Mouse (Mus musculus): Measurements from ENCODE around the gene Gm12695.

Gm12695 gene

DNA sequence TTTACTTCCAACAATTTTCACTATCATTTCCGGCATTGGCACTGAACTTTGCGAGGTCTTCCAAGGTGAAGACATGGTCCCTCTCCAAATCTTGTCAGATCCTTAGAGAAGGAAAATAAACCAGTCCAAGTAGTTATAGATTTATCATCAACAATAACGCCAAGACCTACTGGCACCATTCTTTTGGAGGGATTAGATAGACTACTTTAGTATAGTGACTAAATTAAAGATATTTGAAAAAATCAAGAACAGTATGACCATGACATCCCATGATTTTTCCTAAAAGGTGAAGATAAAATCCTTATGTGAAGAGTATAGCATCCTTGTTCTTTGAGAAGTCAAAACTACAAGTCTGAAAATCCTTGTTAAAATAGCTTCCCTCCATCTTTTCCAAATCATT lies at the start of gene Gm12695:
TSS of gene Gm12695 (minus strand) at position 101 of the 400 bp plus-strand sequence.
- no peak for DNase-seq (ENCODE audit: low spot score)

DNA sequence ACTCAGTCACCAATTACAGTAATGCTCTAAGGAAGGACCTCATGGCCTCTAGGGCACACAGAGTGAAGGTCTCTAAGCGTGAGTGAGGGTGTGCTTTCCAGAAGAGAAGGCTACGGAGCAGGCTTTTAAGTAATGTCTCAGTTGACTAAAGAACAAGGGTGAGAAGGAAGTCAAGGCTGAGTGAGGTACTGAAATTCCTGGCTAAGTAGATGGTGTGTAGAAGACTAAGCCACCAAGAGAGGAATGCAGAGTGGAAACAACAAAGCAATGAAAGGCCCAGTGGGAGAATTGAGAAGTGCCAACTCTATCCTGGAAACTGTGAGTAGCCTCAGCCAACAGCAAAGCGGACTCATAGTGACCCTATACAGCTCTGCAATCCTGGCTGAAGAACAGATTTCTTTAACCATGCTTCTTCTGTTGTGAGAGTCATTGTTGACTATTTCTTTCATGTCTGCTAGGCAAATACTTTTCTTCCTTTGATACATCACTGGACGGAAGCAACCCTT lies 40.6 kb upstream of the Gm12695 start:
- no peak for DNase-seq (ENCODE audit: low spot score)

DNA sequence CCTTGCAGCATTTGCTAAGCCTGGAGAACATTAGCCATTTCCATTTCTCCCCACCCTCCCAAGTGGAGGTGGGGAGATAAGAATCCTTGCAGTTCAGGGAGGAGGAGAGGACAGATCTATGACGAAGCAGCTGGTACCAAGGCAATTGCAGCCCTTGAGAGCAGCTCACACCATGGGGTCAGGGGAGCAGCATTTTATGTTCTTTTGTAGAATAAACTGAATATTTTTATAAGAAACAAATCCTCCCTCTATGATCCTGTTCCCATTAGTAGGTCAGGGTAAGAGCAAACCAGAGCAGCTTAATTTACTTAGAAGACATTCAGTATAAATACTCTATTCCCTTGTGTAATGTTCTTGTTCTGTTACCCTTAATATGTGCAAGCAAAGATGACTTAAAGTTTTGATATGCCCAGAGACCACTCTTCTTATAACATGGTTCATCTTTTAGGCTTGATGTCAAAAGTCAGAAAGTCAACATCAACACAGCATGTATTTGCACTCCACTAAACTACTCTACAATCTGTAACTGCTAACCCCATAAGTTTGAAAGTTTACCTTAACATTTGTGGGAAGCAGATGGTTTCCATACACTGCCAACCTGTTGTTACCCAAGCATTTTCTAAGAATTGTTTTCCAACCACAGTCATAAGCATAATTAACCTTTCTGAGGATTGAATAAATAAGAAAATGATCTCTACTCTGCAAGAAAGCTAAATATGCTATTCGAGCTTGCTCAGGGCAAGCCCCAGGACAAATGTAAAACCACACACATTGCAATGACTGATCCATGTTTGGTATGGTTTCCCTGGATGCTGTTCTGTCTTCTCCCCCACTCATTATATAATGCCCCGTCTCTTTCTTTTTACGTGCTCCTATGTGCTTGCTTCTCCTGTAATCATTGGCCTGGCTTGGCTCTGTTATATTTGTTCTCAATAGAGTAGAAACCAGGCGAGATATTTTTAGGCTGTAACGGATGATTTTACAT lies 22.1 kb upstream of the Gm12695 start:
- DNase-seq (ENCODE audit: low spot score): no peak

DNA sequence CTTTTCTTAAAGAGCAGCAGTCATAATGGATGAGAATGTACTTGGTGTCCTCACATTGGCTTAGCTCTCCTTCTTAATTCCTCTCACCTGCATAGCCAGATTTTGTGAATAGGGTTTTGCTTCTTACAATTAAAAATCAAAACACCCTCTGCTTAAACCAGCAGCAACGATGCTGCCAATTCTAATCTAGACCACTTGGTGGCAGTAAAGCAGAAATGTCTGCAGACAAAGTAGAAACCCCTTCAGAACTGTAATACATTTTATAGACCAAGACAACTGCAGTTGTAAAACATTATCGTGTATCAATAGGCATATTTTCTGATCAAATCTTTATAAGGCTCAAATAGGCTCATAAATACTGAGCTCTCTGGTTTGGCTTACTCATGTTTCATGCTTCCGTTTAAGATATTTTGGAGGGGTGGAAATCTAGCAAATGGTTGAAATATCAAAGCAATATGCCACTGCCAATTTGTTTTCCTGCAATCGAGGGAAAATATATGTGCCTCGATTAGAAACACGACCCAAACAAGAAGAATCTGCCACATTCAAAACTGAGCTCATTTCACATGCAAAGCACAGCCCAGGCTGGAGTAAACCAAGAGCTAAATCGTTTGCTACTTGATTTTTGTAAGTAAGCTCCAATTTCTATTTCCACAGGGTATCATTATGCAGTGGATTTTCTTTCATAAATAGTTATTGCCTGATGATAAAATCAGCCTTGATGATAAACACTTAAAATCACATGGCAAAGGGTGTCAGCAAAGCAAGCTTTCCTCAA lies 14.6 kb upstream of the Gm12695 start:
- no peak for DNase-seq (ENCODE audit: low spot score)

DNA sequence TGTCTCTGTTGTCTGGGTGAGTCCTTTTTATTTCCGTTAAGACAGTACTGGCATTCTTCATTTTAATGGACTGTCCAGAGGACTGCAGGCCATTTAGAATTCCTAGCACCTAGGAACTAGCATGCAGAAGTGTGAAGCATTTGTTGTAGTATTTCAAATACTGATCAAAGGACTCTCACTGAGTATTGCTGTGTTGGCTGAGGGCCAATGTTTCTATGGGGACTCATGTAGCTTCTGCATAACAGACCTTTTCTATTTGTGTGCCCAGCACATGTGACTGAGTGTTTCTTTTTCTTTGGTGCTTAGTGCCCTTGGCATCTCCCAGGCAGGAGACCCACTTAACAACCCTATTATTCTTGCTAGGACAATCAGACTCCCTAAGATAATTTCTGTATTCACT lies 12.6 kb upstream of the Gm12695 start:
- no peak for DNase-seq (ENCODE audit: low spot score)

DNA sequence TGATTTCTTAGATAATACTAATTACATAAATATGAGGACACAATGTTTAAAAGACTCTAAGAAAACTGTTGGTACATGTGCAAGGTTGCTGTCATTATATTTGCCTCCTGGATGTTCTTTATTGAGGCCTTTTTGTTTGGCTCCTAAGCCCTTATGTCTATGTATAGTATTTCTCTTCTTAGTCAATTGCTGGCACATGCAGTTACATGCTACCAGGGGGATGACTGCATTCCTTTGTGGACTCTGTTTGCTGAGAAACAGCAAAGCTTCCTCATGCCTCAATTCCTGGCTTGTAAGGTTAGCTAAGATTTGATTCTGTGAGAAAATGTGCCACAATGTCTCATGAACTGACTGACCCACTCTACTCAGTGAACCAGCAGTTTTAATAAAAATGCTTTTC lies 6.3 kb upstream of the Gm12695 start:
- DNase-seq (ENCODE audit: low spot score): no peak

DNA sequence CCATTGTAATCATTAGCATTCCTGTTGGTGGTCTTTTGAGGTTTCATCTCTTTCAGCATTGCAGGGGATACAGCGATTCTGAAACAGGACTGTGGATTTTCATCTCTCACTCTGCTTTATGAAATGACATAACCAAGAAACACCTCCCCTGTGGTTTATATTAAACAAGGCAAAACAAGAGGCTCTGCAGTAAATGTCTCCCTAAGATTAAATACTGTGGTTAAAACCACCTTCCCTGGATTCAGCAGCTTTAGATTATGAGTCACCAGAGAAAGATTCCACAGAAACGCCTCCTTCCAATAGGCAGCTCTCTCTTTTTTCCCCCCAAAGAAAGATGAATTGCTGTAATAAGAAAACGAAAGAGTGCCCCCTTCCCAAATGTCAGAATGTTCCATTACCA lies 4.9 kb upstream of the Gm12695 start:
- DNase-seq (ENCODE audit: low spot score): no peak

DNA sequence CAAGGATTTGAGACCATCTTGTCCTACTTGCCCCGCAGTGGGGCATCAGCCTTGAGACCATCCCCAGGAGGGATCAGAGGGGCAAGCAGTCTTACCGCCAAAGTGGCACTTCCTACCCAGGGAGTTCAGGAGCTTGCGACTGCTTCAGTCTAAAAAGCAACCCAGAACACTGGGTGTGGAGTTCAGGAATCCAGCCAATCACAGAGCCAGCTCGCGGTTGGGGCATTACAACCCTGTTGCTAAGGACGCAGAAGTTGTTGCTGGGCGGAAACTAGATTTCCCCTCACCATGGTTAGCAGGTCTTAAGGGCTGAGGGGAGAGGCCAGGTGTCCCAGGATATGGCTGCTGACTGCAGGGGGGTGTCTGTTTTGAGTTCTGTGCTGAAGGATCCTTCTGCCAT lies 1.6 kb upstream of the Gm12695 start:
- no peak for DNase-seq (ENCODE audit: low spot score)

DNA sequence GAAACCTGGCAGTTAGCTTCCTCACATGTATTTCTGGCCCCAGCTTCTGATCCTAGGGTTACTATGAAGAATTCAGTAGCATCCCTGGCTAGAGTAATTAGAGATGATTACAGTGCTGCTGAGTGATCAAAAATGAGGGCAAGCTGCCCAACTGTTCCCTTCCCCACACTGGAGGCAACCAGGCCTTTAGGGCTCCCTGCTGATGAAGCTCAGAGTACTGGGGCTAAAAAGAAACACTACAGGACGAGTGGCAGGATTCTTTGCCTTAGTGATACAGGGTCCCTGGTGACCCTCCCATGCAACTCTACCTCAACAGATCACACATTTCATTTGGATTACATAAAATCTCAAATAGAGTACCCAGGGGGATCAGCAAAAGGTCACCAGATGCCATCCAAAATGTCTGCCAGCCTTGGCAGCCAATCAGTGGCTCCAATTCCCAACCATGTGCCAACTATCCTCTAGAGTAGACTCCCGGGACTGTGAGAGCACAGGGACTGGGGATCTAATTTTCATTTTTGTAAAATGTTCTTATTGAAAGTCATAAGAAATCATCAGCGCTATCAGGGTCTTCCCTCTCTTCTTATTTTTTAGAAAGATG lies 11.9 kb downstream of the Gm12695 start:
- no peak for DNase-seq (ENCODE audit: low spot score)

DNA sequence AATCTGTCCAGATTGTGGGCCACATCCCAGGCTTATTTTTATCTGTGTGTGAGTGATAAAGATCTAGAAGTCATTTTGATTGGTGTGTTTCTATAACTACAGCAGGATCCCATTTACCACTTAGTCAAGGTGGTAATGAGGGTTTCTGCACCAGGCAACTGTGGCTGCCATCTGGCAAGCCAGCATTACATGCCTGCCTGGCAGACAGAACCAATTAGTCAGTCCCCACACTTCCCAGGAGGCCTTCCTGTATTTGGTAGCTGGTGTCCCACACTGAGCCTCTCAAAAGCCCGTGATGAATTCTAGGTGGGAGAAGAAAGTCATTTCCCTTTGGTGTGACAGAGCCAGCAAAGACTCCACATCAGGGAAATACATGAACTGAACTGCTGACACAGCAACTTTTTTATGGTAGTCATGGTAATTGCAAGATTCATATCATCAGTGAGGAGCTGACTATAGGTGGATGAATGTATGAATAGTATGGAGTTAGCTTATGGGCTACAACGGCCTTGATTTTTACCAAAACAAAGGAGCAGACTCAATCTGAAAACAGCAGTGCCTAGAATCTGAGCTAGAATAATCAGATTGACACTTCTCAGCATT lies 18.5 kb downstream of the Gm12695 start:
- DNase-seq (ENCODE audit: low spot score): no peak

DNA sequence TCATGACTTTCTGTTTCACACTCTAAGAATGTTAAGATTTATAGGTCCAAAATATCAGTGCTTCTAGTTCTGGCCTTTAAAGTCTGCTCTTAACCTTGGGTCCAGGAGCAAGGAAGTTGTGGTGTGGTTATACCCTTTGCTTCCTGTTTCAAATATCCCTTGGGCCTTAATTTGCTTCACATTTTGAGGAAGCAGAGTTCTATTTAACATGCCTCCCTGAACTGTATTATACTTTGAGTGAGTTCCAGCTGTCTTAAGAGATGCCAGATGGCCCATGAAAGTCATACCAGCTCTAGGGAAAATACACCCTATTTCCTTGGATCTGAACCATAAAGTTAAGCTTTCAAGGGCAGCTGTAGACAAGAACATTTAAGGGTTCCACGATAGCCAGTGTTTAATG lies 33.0 kb downstream of the Gm12695 start:
- DNase-seq (ENCODE audit: low spot score): no peak

DNA sequence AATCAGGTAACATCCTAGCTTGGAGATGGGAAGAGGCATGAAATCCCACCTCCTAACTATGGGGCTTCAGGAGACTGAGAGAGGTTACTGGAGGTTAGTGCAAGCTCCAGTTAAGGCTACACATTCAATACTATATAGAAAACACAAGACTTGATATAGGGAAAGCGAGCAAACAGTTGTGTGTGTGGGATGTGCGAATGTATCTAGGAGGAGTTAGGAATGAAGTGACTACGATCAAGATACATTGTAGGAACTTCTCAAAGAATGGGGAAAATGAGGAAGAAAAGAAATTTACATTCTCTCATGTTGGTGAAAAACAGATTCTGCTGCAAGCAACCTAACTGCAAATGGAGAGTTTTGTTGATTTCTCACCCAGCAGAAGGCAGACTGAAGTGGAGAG lies 44.5 kb downstream of the Gm12695 start:
- DNase-seq (ENCODE audit: low spot score): no peak

DNA sequence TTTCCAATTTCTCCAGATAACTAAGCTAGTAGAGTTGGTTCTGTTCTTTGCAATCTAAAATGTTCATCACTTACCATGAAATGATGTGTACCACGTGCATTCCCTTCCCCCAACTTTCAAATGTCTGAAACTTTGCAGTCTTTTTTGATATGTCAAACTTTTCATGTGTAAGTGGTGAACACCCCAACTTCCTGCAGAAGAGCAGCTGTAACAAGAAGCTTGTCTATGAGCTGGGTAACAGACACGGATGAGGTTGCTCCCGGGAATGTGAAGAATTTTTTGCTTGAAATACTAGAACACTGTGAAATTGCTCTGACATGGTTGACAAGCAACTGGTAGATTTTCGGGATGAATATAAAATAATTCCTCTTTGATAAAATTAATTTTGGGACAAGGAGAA lies 55.7 kb downstream of the Gm12695 start:
- no peak for DNase-seq (ENCODE audit: low spot score)

DNA sequence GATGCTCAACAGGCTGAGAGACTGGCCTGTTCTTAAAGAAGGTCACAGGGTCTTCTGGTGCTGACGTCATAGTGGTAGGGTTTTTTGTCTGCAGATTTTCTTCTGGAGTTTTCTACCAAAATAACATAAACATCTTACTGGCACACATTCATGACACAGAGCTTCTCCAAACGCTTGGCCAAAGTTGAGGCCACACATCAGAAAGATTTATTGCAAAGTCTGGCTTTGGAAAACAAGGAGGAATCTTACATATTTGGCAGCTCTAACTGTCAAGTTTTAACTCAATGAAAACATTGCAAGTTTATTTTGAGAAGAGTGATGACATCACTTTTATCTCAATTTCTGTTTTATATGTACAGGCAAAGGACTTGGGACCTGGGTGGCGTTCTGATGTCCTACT lies 56.8 kb downstream of the Gm12695 start:
- no peak for DNase-seq (ENCODE audit: low spot score)

DNA sequence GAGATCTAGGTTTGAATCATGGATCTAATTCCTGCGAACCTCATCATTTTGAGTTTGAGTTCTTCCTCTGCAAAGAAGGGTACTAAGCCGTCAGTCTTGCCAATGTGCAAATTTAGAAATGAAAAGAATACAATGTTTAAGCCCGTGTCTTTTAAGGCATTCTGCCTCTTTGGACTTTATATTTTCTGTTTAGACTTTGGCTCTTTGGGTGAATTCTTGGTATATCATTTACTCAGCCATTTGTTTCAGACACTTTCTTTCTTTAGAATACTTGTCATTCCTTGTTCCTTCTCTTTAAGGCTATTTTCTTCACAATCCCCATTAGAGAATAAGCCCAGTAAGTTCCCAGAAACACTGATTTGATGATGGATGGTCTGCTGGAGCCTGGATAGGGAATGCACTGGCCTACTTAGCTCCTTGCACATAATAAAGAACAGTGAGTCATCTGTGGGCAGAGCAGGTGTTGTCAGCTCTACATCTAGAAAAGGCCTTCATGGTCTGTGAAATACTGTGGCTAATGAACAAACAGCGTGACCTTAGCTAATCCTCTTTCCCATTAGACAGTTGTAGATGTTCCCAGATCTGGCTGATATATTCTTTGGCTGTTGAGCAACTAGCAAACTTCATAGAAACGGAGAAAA lies 59.5 kb downstream of the Gm12695 start:
- peak; percentile 5 for DNase-seq (ENCODE audit: low spot score)

DNA sequence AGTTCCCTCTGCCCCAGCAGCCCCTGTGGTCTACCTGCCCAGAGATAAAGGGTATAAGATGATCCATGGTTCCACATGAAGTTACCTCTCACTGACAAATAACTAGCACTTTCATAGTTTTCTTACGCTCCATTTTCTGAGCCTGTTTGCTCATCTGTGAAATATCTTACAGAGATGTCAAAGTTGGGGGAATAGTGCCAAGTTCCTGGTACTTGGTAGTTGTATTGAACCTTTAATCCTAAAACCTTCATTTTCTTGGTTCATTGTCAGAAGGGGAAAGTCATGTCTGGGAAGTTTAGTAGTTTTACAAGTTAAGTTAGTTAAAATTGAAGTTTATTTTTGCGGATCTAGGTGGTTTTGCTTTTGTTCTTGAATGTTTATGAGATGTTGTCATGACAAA lies 62.7 kb downstream of the Gm12695 start:
- DNase-seq (ENCODE audit: low spot score): no peak

DNA sequence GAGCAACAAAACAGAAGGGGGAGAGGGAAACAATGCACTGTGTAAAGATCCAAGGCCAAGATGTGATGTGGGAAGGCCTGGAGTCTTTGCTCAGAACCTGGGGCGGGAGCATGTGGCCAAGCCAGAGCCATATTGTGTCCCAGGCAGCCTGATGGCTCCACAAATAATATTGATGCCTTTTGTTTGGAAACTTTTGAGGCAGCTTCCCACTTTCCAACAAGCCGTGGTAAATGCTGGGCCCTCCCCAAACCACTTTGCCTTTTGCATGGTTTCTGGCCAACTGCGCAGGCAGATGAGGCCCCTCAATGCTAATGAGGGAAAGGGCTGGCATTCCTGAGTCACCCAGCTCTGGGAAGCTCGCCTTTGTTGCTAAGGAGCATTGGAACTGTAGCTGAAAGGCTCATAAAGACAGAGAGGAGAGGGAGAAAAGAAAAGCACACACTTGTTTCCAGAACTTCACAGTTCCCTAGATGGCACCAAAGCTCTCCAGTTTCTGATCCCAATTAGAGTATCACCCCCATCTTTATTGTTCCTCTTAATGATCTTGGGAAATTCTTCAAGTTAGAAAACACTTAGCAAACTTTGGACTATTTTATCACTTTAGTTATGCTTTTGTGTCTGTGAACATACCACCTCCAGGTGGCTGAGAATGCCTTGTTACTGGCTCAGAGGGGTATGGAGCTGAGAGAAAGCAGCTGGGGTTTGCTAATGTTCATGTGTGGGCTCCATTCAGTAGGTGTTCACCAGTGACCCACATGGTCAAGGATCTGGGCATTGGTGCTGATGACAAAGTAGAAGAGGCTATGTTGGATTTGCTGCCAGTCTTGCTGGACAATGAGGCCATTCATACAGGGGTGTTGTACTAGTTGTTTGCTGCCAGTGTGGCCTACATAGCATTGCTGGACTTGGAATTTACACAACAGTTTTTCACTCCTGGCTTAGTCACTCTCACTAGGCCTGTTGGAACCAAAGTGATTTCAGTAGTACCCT lies 65.7 kb downstream of the Gm12695 start:
- no peak for DNase-seq (ENCODE audit: low spot score)

DNA sequence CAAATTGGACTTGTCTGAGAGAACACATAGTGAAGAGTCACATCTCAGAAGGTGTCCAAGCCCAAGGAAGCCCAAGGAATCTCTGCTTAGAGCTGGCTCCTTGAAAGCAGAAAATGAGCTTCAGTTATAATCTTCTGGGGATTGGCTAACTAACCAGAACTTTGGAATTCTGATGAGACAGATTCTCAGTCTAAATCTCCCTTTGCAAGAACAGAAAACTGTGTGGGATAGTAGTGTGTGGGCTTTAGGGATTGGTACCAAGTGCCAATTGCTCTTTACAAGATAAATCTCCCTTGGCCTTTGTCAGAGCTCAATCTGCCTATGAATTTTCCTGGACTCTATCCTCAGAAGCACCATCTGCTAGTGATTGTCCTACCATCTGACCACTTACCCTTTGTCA lies 66.5 kb downstream of the Gm12695 start:
- no peak for DNase-seq (ENCODE audit: low spot score)

DNA sequence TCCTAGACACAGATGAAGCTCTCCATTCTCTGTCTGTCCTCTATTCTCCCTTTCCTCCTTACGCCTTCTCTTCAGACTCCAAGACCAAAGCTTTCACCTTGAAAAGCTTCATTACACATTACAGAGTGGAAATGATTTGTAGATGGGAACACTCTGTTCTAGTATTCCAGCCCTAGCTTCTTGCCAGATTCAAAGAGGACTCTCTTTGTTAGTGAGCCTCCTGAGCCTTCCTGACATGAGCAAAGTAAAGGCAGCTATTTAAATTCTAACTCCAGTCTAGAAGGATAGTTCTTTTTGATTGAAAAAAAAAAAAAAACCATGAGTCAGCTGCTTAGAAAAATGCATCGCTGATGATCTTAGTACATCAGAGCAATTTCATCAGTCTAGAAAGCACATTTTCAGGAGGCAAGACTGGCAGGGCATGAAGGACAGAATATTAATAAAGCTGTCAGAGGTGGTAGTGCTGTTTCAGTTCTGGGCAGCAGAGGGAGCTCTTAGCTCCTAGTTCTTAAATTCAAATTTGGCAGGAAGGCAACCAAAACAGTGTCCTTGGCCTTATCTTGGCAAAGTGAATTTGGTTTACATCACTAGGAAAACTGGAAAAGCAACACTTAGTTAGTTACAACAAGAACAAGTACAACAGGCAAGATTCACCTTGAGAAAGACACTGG lies 79.6 kb downstream of the Gm12695 start:
- no peak for DNase-seq (ENCODE audit: low spot score)

DNA sequence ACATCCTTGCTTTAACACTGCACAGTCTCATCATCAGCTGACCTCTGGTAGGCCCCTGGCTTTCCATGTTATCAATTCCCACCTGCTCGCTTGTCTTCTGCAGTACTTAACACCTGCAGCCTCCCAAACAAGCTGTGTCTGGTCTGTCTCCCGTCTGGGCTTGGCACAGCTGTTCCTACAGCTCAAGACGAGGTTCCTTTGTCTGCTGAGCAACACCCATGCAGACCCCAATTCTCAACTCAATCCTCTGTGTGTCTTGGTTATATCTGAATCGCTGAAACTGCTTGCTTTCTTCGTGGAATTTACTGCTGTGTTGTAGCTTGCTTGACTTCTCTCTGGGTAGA lies 86.8 kb downstream of the Gm12695 start:
- no peak for DNase-seq (ENCODE audit: low spot score)
